In genomic region chr8:61611741-61612140, GRCm38 (mm10) we compare ENCODE assay signal across 27 mouse cellular contexts.
A peak's percentile ranks its signal among the peaks of the same experiment; 100 is the strongest.
DNase-seq lines count a peak whose midpoint lies in the region; ATAC-seq and TF ChIP-seq lines count a peak whose summit lies in the region.
"Had no signal": no experiment of that assay in that cellular context is flagged by ENCODE, and none has a peak within 500 bp of the region (broad histone marks: within the 10 kb centered on the region; RNA-seq: fewer than 3 reads in every experiment).

No protein-coding gene starts in this region.

- peak; percentile 64 for DNase-seq in heart, adult 11 months
- no peak for DNase-seq in heart, postnatal 10 days
- peak; percentile 27 for DNase-seq in kidney, adult 9 months
- DNase-seq in kidney, postnatal 4 days: no peak
- DNase-seq in lung, adult 2 months: no peak
- DNase-seq in yolk sac, embryonic 10.5 days (ENCODE audit: low spot score): peak; percentile 74
- DNase-seq in frontal cortex, adult 2 months (ENCODE audit: extremely low spot score in 1 of 2, low spot score in 1 of 2): no peak
- DNase-seq: adrenal gland, adult 8-10 months; cerebellum, adult 2 months; cerebellum, postnatal 14 days; gastrocnemius, postnatal 36 days; heart, adult 2 months; kidney, postnatal 10 days; left cerebral cortex, postnatal 4 days; lung, postnatal 10 days; thymus, postnatal 14 days had no signal

- intact Hi-C loops in heart, postnatal 10 days (cut with DNase I): no loop called here

- H3K27me3 ChIP-seq in lung, embryonic 16.5 days (ENCODE audit: control insufficient read depth, insufficient read depth, low read depth, low read length): no peaks in the 10 kb centered on the region
- H3K27me3 ChIP-seq: CH12.LX; forebrain, embryonic 13.5 days; heart, embryonic 15.5 days; hindbrain, embryonic 15.5 days; limb, embryonic 15.5 days; midbrain, embryonic 13.5 days; neural tube, embryonic 13.5 days had no signal

- no peak overlapping the region for H3K4me2 ChIP-seq in lung, embryonic 16.5 days (ENCODE audit: low read depth, low read length)
- H3K4me2 ChIP-seq: forebrain, embryonic 13.5 days; heart, embryonic 15.5 days; hindbrain, embryonic 15.5 days; limb, embryonic 15.5 days; midbrain, embryonic 13.5 days; neural tube, embryonic 13.5 days had no signal

- ATAC-seq in lung, embryonic 16.5 days (ENCODE audit: low read depth): no peak
- ATAC-seq: forebrain, embryonic 13.5 days; inflammation-experienced regulatory T-cells, adult 6 months; midbrain, embryonic 13.5 days had no signal

- H3K4me3 ChIP-seq in lung, embryonic 16.5 days (ENCODE audit: low read length): no peak overlapping the region
- H3K4me3 ChIP-seq in lung, adult 2 months (replicated peaks; ENCODE audit: extremely low read depth, low read depth, low read length): no peak overlapping the region
- H3K4me3 ChIP-seq: forebrain, embryonic 13.5 days; heart, adult 2 months; heart, embryonic 15.5 days; hindbrain, embryonic 10.5 days; hindbrain, embryonic 15.5 days; limb, embryonic 15.5 days; midbrain, embryonic 13.5 days; neural tube, embryonic 13.5 days had no signal

- whole genome bisulfite sequencing in lung, embryonic 16.5 days: 77% methylated on average over 6 of the region's 6 CpGs
- WGBS in lung, adult 2 months: 76% methylated on average over 6 of the region's 6 CpGs

- H3K9me3 ChIP-seq in lung, embryonic 16.5 days (ENCODE audit: control insufficient read depth, low read length): no peaks in the 10 kb centered on the region
- H3K9me3 ChIP-seq: forebrain, embryonic 13.5 days; heart, embryonic 15.5 days; hindbrain, embryonic 10.5 days; hindbrain, embryonic 15.5 days; limb, embryonic 15.5 days; midbrain, embryonic 13.5 days; neural tube, embryonic 13.5 days had no signal

- peaks cover 7% of the 10 kb centered on the region for H3K4me1 ChIP-seq in lung, embryonic 16.5 days (replicated peaks; ENCODE audit: control insufficient read depth, insufficient read depth, low read length)
- peaks cover 3% of the 10 kb centered on the region; the same call in 1 of the 2 replicates for H3K4me1 ChIP-seq in lung, adult 2 months (ENCODE audit: control insufficient read depth, insufficient read depth, low read length)

- no peak for TF ChIP-seq CTCF in lung, adult 2 months (IDR thresholded peaks at IDR 0.05; ENCODE audit: insufficient read depth, low read length)

- H3K9ac ChIP-seq in lung, embryonic 16.5 days (ENCODE audit: low read length): no peak overlapping the region
- H3K9ac ChIP-seq: forebrain, embryonic 13.5 days; heart, embryonic 15.5 days; hindbrain, embryonic 15.5 days; limb, embryonic 15.5 days; midbrain, embryonic 13.5 days; neural tube, embryonic 13.5 days had no signal

- H3K36me3 ChIP-seq in lung, embryonic 16.5 days (ENCODE audit: control insufficient read depth, insufficient read depth, low read length): no peaks in the 10 kb centered on the region
- H3K36me3 ChIP-seq: heart, embryonic 15.5 days; hindbrain, embryonic 10.5 days; hindbrain, embryonic 15.5 days; limb, embryonic 15.5 days; midbrain, embryonic 13.5 days; neural tube, embryonic 13.5 days had no signal

- TF ChIP-seq POLR2A in lung, adult 2 months (IDR thresholded peaks at IDR 0.05; ENCODE audit: borderline replicate concordance, extremely low read depth, low read depth, low read length): no peak

- H3K27ac ChIP-seq in lung, embryonic 16.5 days (ENCODE audit: low read length): 0 out of 2 replicates have a peak overlapping the region, but pooled peaks have one; percentile 1
- H3K27ac ChIP-seq: forebrain, embryonic 13.5 days; heart, adult 2 months; heart, embryonic 15.5 days; hindbrain, embryonic 10.5 days; hindbrain, embryonic 15.5 days; limb, embryonic 15.5 days; macrophage; midbrain, embryonic 13.5 days; neural tube, embryonic 13.5 days had no signal

Comparison
In these comparisons a context has a peak if more than half of its experiments do, and no peak if none do; other contexts are left out.
1. DNase-seq: peak in heart, adult 11 months (single experiment), kidney, adult 9 months (single experiment) and yolk sac, embryonic 10.5 days (single experiment); none in heart, postnatal 10 days (0 of 2), kidney, postnatal 4 days (0 of 2), lung, adult 2 months (single experiment) and frontal cortex, adult 2 months (0 of 2).